Mouse (Mus musculus) myocyte (in vitro differentiated cells): Measurements from ENCODE around the gene Adamtsl5.

Experiments
- CEBPB ChIP-seq: IDR thresholded peaks from 2 replicates; pipeline ENCODE4 v1.6.1; 2011; ENCODE audit warnings: mild to moderate bottlenecking, moderate library complexity; ENCODE audit not compliant: poor library complexity, insufficient read depth, severe bottlenecking
- MYOG ChIP-seq, 3 experiments: IDR thresholded peaks; one replicate each; pipeline ENCODE4 v1.6.1; 2011; ENCODE audit warnings: control low read depth in 2 of 3, low read depth in 2 of 3, mild to moderate bottlenecking in 2 of 3; ENCODE audit not compliant: insufficient read length in 2 of 3, control insufficient read depth in 1 of 3, insufficient read depth in 1 of 3
- POLR2A ChIP-seq: IDR thresholded peaks from one replicate; pipeline ENCODE4 v1.6.1; 2011; ENCODE audit warnings: low read depth, mild to moderate bottlenecking, control low read depth, moderate library complexity; ENCODE audit not compliant: insufficient read length
- POLR2AphosphoS2 ChIP-seq: IDR thresholded peaks from one replicate; pipeline ENCODE4 v1.6.1; 2011; ENCODE audit warnings: low read depth, control low read depth; ENCODE audit not compliant: insufficient read length
- TCF12 ChIP-seq: IDR thresholded peaks from one replicate; pipeline ENCODE4 v1.6.1; 2011; ENCODE audit warnings: mild to moderate bottlenecking, control low read depth; ENCODE audit not compliant: poor library complexity, insufficient read depth, severe bottlenecking

DNA sequence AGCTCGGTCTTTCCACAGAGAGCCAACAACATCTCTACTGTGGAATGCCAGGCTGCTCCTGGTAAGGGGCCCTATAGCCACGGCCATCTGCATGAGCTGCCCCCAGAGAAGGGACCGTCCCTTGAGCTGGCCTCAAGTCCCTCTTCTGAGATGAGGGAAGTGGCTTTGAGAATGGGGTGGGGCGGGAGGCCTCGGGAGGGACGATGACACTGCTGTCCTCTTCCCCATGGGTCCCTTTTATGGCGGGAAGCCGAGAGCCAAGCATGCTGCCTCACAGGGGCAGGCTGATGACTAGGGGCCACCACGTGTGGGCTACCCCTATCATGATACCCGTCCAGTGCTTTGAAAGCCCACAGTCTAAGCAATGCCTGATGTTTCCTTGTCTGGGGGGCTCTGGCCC, 31.2 kb downstream of the Adamtsl5 start:
- TF ChIP-seq POLR2A (no peak), TCF12 (no peak), CEBPB (no peak), POLR2AphosphoS2 (no peak), MYOG (IDR thresholded peaks at IDR 0.05; ENCODE audit: control insufficient read depth in 1 of 3, insufficient read depth in 1 of 3, insufficient read length in 2 of 3, low read depth in 2 of 3) (no peak)
